Mouse (Mus musculus) liver, postnatal 0 days (tissue): ENCODE measurements at regions not wholly inside any gene's neighbourhood (a gene's known extent, or its start where the extent isn't known, plus 50 kb on each side); places are given as distances from the start of the nearest gene placed in this dataset.

Source experiments
- CTCF ChIP-seq: sonication (generic); IDR thresholded peaks from 2 replicates; pipeline ENCODE4 v1.5.1; 2016; ENCODE audit warnings: antibody characterized with exemption, low read depth
- EP300 ChIP-seq: IDR thresholded peaks from 2 replicates; pipeline ENCODE4 v1.6.1; 2016; ENCODE audit warnings: antibody characterized with exemption, low read depth, mild to moderate bottlenecking

DNA sequence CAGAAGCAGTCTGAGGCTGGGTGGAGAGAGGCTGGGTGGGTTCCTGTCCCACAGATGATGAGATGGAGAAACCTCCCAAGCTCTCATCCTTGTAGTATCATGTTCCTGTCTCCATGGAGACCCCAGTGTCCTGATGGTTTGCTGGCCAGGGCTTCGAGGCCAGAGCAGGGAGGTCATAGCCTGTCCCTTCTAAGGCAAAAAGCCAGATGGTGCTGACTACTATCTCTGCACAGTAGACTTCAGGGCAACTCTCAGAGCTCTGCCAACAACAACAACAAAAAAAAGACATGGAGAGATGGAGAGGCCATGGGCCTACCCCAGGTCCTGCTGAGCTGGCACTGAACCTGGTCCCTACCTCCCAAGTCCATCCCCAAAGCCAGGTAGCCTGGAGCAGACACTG is 69.0 kb downstream of the Zfp36l2 start:
- no peak for TF ChIP-seq CTCF
- TF ChIP-seq EP300: no peak
